Mouse (Mus musculus): ENCODE results near the gene Cdc6.
"Not testable (repeated sequence)": the region's sequence is repeated elsewhere in the genome, so short reads cannot be mapped to it uniquely, and the experiment has no call there.

The Cdc6 gene

GRCm38 (mm10) chr11:98907063-98907436 lies 551 bp upstream of the Cdc6 start:
- no peak for DNase-seq (ENCODE audit: low read depth, low spot score)

GRCm38 (mm10) chr11:98909654-98910053 lies 2.1 kb downstream of the Cdc6 start:
- peak; percentile 74 for DNase-seq (ENCODE audit: low read depth, low spot score)

GRCm38 (mm10) chr11:98910415-98910814 lies 2.8 kb downstream of the Cdc6 start:
- DNase-seq (ENCODE audit: low read depth, low spot score) = no peak

- DNase-seq (ENCODE audit: low read depth, low spot score) = no peak
Observed at GRCm38 (mm10) chr11:98911498-98911897, 3.9 kb downstream of the Cdc6 start.

- DNase-seq (ENCODE audit: low read depth, low spot score) = no peak
Observed at GRCm38 (mm10) chr11:98914196-98914595, 6.6 kb downstream of the Cdc6 start.

GRCm38 (mm10) chr11:98916376-98916775 lies 8.8 kb downstream of the Cdc6 start:
- peak; percentile 62 for DNase-seq (ENCODE audit: low read depth, low spot score)

GRCm38 (mm10) chr11:98917428-98918005 lies 9.9 kb downstream of the Cdc6 start:
- DNase-seq (ENCODE audit: low read depth, low spot score) = no peak

GRCm38 (mm10) chr11:98918231-98918630 lies 10.6 kb downstream of the Cdc6 start:
- no peak for DNase-seq (ENCODE audit: low read depth, low spot score)

- DNase-seq (ENCODE audit: low read depth, low spot score) = no peak
Observed at GRCm38 (mm10) chr11:98919009-98919408, 11.4 kb downstream of the Cdc6 start.

GRCm38 (mm10) chr11:98921813-98922212 lies 14.2 kb downstream of the Cdc6 start:
- DNase-seq (ENCODE audit: low read depth, low spot score) = peak; percentile 75

- DNase-seq (ENCODE audit: low read depth, low spot score) = peak; percentile 72
Observed at GRCm38 (mm10) chr11:98922307-98922706, 14.7 kb downstream of the Cdc6 start.

GRCm38 (mm10) chr11:98922851-98923711 lies 15.5 kb downstream of the Cdc6 start:
- DNase-seq (ENCODE audit: low read depth, low spot score) = not testable (repeated sequence)

- no peak for DNase-seq (ENCODE audit: low read depth, low spot score)
Observed at GRCm38 (mm10) chr11:98924633-98925175, 17.1 kb downstream of the Cdc6 start.

GRCm38 (mm10) chr11:98925265-98925721 lies 17.7 kb downstream of the Cdc6 start:
- no peak for DNase-seq (ENCODE audit: low read depth, low spot score)

GRCm38 (mm10) chr11:98925868-98926311 lies 18.3 kb downstream of the Cdc6 start:
- DNase-seq (ENCODE audit: low read depth, low spot score) = peak; percentile 62

GRCm38 (mm10) chr11:98926553-98926952 lies 19.0 kb downstream of the Cdc6 start:
- no peak for DNase-seq (ENCODE audit: low read depth, low spot score)

- peak; percentile 23 for DNase-seq (ENCODE audit: low read depth, low spot score)
Observed at GRCm38 (mm10) chr11:98927438-98928076, 20.0 kb downstream of the Cdc6 start, which contains the start of gene Rara. Gene Rara, plus strand, starts transcription at chr11:98927818.

GRCm38 (mm10) chr11:98928186-98928893 lies 20.7 kb downstream of the Cdc6 start:
- DNase-seq (ENCODE audit: low read depth, low spot score) = no peak

GRCm38 (mm10) chr11:98929503-98929902 lies 21.9 kb downstream of the Cdc6 start:
- no peak for DNase-seq (ENCODE audit: low read depth, low spot score)

GRCm38 (mm10) chr11:98930127-98930601 lies 22.6 kb downstream of the Cdc6 start:
- no peak for DNase-seq (ENCODE audit: low read depth, low spot score)

All from R1 (cell line).